ENCODE assay signal across 32 mouse cellular contexts in the genomic region with DNA sequence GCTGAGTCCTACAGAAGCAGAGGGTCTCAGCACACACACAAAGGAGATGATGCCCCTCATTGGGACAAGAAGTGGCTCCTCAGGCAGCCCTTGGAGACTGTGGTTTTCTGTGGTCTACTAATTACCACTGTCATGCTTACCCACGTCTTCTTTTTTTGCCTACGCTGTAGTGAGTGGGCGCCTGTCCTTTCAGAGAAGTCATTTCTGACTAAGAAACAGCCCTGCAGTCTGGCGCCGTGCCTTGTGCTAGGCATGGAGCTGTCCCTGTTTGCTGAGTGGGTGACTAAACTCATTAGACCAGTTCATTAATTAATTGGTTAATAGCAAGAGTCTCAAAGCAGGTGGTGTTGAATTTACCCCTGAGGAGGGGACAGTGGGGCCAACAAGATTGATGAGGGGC. TPM values are rescaled to one million over a fixed set of nuclear protein-coding genes. Genes with fewer than 3 reads are reported as not detected.
DNase-seq lines count a peak whose midpoint lies in the region; ATAC-seq lines count a peak whose summit lies in the region.
"Had no signal": no experiment of that assay in that cellular context is flagged by ENCODE, and none has a peak within 500 bp of the region (broad histone marks: within the 10 kb centered on the region; RNA-seq: fewer than 3 reads in every experiment).

No protein-coding gene starts in this region.

- no peak overlapping the region for H3K4me3 ChIP-seq in kidney, embryonic 15.5 days (replicated peaks)
- H3K4me3 ChIP-seq: embryonic facial prominence, embryonic 13.5 days; forebrain, embryonic 10.5 days; forebrain, embryonic 15.5 days; heart, embryonic 12.5 days; hindbrain, embryonic 13.5 days; limb, embryonic 13.5 days had no signal

- H3K9ac ChIP-seq in kidney, embryonic 15.5 days = no peak overlapping the region
- H3K9ac ChIP-seq: embryonic facial prominence, embryonic 13.5 days; forebrain, embryonic 15.5 days; heart, embryonic 12.5 days; hindbrain, embryonic 13.5 days; limb, embryonic 13.5 days had no signal

- no peaks in the 10 kb centered on the region for H3K4me1 ChIP-seq in kidney, embryonic 15.5 days
- H3K4me1 ChIP-seq: embryonic facial prominence, embryonic 13.5 days; forebrain, embryonic 10.5 days; forebrain, embryonic 15.5 days; heart, embryonic 12.5 days; hindbrain, embryonic 13.5 days had no signal

- 83% methylated on average over 5 of the region's 5 CpGs for WGBS in kidney, embryonic 15.5 days

- H3K27me3 ChIP-seq in kidney, embryonic 15.5 days = peaks cover 15% of the 10 kb centered on the region

- no peak overlapping the region for H3K27ac ChIP-seq in kidney, embryonic 15.5 days
- H3K27ac ChIP-seq: embryonic facial prominence, embryonic 13.5 days; forebrain, embryonic 10.5 days; forebrain, embryonic 15.5 days; hindbrain, embryonic 13.5 days; limb, embryonic 13.5 days had no signal

- H3K36me3 ChIP-seq in kidney, embryonic 15.5 days = no peaks in the 10 kb centered on the region
- H3K36me3 ChIP-seq: embryonic facial prominence, embryonic 13.5 days; forebrain, embryonic 10.5 days; forebrain, embryonic 15.5 days; heart, embryonic 12.5 days; hindbrain, embryonic 13.5 days; limb, embryonic 13.5 days had no signal

- H3K4me2 ChIP-seq in kidney, embryonic 15.5 days = no peak overlapping the region
- H3K4me2 ChIP-seq: embryonic facial prominence, embryonic 13.5 days; forebrain, embryonic 15.5 days; heart, embryonic 12.5 days; hindbrain, embryonic 13.5 days; limb, embryonic 13.5 days; liver, embryonic 11.5 days; midbrain, embryonic 11.5 days had no signal

- no peak for ATAC-seq in kidney, embryonic 15.5 days (replicated peaks; ENCODE audit: low FRiP score)
- ATAC-seq: forebrain, embryonic 15.5 days; intestine, postnatal 0 days; midbrain, embryonic 16.5 days had no signal

- H3K9me3 ChIP-seq in kidney, embryonic 15.5 days (replicated peaks) = no peaks in the 10 kb centered on the region
- H3K9me3 ChIP-seq: embryonic facial prominence, embryonic 13.5 days; forebrain, embryonic 10.5 days; forebrain, embryonic 15.5 days; heart, embryonic 12.5 days; hindbrain, embryonic 13.5 days; limb, embryonic 13.5 days had no signal

- peak; percentile 16 to 22 for DNase-seq in adrenal gland, postnatal 36 days
- no peak for DNase-seq in adrenal gland, postnatal 10 days
- peak; percentile 47 to 84 for DNase-seq in layer of hippocampus, adult 18-20 months (ENCODE audit: low spot score in 2 of 2)
- no peak for DNase-seq in layer of hippocampus, postnatal 10 days (ENCODE audit: low spot score in 2 of 2)
- DNase-seq in Muller cell, postnatal 12 days (ENCODE audit: inconsistent ontology term) = peak; percentile 61
- peak; percentile 51 to 56 for DNase-seq in right cerebral cortex, postnatal 10 days (ENCODE audit: low spot score in 2 of 2)
- DNase-seq in thymus, postnatal 0 days (ENCODE audit: low spot score) = no peak
- DNase-seq: adrenal gland, adult 8-10 months; cerebellum, adult 18-20 months; gastrocnemius, postnatal 14 days; heart, adult 18-20 months; heart, postnatal 4 days; kidney, postnatal 25 days; lung, postnatal 36 days; thymus, adult 2 months had no signal

RNA-seq across cellular contexts. Expression of gene Rasgrf1, which starts 9.1 kb away (rescaled TPM):
- 10 to 100 TPM; 12.7 to 17.1 TPM for total RNA-seq in adrenal gland, postnatal 36 days (2021)
- 1 to 10 TPM; 1.9 TPM for total RNA-seq in adrenal gland, postnatal 10 days (2021)
- total RNA-seq in layer of hippocampus, adult 18-20 months (2021) = 100 to 1,000 TPM; 523 to 556 TPM
- total RNA-seq in layer of hippocampus, postnatal 10 days (2021) = 100 to 1,000 TPM; 153 to 156 TPM
- 0.08 and 0.14 TPM in 2 replicates for polyA plus RNA-seq in kidney, embryonic 15.5 days (2015; fragmentation: Nextera tagmentation; extraction: Ambion mirVana)
- polyA plus RNA-seq in thymus, postnatal 0 days (2015; fragmentation: Nextera tagmentation; extraction: Ambion mirVana) = 0.07 and 0.10 TPM in 2 replicates
- total RNA-seq: CH12.LX; common myeloid progenitor, adult 5-6 weeks; heart, postnatal 4 days; megakaryocyte, adult 5-6 weeks had no signal
- polyA plus RNA-seq: C2C12; forebrain, embryonic 10.5 days; heart, postnatal 0 days; intestine, postnatal 0 days; liver, embryonic 11.5 days; neural tube, embryonic 11.5 days had no signal

Comparison
In these comparisons a context has a peak if more than half of its experiments do, and no peak if none do; other contexts are left out.
1. DNase-seq: peak in adrenal gland, postnatal 36 days (2 of 2), layer of hippocampus, adult 18-20 months (2 of 2), Muller cell, postnatal 12 days (single experiment) and right cerebral cortex, postnatal 10 days (2 of 2); none in adrenal gland, postnatal 10 days (single experiment), layer of hippocampus, postnatal 10 days (0 of 2) and thymus, postnatal 0 days (single experiment).
2. RNA of gene Rasgrf1, which starts 9.1 kb away (total RNA-seq): 523 to 556 TPM in layer of hippocampus, adult 18-20 months and 153 to 156 TPM in layer of hippocampus, postnatal 10 days; 12.7 to 17.1 TPM in adrenal gland, postnatal 36 days and 1.9 TPM in adrenal gland, postnatal 10 days; every median in the first group is over 4 times any median in the second.